Comparison of ENCODE assay signal across 7 mouse cellular contexts in the genomic region with DNA sequence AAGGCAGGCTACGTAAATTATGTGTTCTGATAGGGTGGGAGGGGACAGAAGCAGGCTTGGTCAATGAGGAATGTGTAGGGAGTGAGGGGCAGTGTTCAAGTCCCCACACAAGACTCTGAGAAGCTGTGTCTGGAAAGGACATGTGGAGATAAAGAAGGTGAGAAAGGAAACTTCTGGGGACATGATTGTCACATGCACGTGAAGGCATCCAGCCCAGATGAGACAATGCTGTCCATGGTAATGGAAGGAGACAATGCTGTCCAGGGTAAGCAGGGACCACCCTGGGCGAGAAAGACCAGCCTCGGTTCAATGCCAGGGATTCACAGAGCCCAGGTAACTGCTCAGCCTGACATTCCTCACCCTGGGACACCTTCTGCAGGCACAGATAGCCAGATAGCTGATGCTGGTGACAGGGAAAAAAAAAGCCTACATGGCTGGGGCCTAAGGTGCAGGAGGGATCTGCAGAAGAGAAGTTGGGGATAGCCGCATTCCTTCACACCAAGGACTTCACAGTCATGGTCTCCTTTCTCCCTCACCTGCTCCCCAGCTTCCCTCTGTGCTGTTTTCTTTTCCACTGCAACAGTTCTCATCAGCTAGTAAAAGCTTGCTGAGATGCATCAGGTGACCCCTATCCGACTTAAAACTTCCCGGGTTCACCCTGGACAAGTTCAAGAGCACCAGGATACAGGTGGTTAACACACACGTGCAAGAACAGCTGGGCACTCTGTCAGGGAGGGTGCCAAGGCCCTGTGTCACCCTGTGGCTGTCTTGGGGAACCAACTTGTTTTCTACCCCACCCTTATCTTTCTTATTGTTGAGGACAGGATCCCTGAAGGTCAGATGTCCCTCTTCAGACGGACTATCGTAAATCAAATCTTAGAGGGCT. TPM values are rescaled to one million over a fixed set of nuclear protein-coding genes. Genes with fewer than 3 reads are reported as not detected.
DNase-seq lines count a peak whose midpoint lies in the region; ATAC-seq lines count a peak whose summit lies in the region.

No protein-coding gene starts in this region.

- no peaks in the 10 kb centered on the region for H3K36me3 ChIP-seq in kidney, embryonic 14.5 days (ENCODE audit: control insufficient read depth, insufficient read depth, low read length)
- no peaks in the 10 kb centered on the region for H3K36me3 ChIP-seq in embryonic facial prominence, embryonic 15.5 days
- H3K36me3 ChIP-seq in hindbrain, embryonic 16.5 days (ENCODE audit: control insufficient read depth, insufficient read depth, low read length): no peaks in the 10 kb centered on the region
- no peaks in the 10 kb centered on the region for H3K36me3 ChIP-seq in midbrain, embryonic 14.5 days (ENCODE audit: control insufficient read depth, insufficient read depth, low read length)

- H3K27me3 ChIP-seq in kidney, embryonic 14.5 days (ENCODE audit: control insufficient read depth, insufficient read depth, low read length): no peaks in the 10 kb centered on the region
- no peaks in the 10 kb centered on the region for H3K27me3 ChIP-seq in embryonic facial prominence, embryonic 15.5 days
- no peaks in the 10 kb centered on the region; the same call in 1 of the 2 replicates for H3K27me3 ChIP-seq in hindbrain, embryonic 16.5 days (replicated peaks; ENCODE audit: control insufficient read depth, insufficient read depth, low read length)
- H3K27me3 ChIP-seq in midbrain, embryonic 14.5 days (ENCODE audit: control insufficient read depth, insufficient read depth, low read length): no peaks in the 10 kb centered on the region

- peaks cover 21% of the 10 kb centered on the region; the same call in 1 of the 2 replicates for H3K4me1 ChIP-seq in kidney, embryonic 14.5 days (ENCODE audit: control insufficient read depth, insufficient read depth, low read length)
- H3K4me1 ChIP-seq in embryonic facial prominence, embryonic 15.5 days: peaks cover 17% of the 10 kb centered on the region; the same call in 1 of the 2 replicates
- peaks cover 12% of the 10 kb centered on the region for H3K4me1 ChIP-seq in hindbrain, embryonic 16.5 days (ENCODE audit: control insufficient read depth, insufficient read depth, low read depth, low read length)
- peaks cover 10% of the 10 kb centered on the region for H3K4me1 ChIP-seq in midbrain, embryonic 14.5 days (ENCODE audit: control insufficient read depth, insufficient read depth, low read length)

- H3K9me3 ChIP-seq in kidney, embryonic 14.5 days (ENCODE audit: control insufficient read depth, low read length): no peaks in the 10 kb centered on the region
- H3K9me3 ChIP-seq in embryonic facial prominence, embryonic 15.5 days (replicated peaks): no peaks in the 10 kb centered on the region
- no peaks in the 10 kb centered on the region for H3K9me3 ChIP-seq in hindbrain, embryonic 16.5 days (ENCODE audit: control insufficient read depth, low read length)
- H3K9me3 ChIP-seq in midbrain, embryonic 14.5 days (ENCODE audit: control insufficient read depth, low read length): no peaks in the 10 kb centered on the region

- peak overlapping the region; percentile 34 for H3K4me3 ChIP-seq in kidney, embryonic 14.5 days (ENCODE audit: low read length)
- no peak overlapping the region for H3K4me3 ChIP-seq in embryonic facial prominence, embryonic 15.5 days (replicated peaks)
- H3K4me3 ChIP-seq in hindbrain, embryonic 16.5 days (ENCODE audit: low read length): no peak overlapping the region
- H3K4me3 ChIP-seq in midbrain, embryonic 14.5 days (replicated peaks; ENCODE audit: low read depth, low read length): no peak overlapping the region

- H3K4me2 ChIP-seq in kidney, embryonic 14.5 days (replicated peaks; ENCODE audit: low read depth, low read length): peak overlapping the region; percentile 47
- H3K4me2 ChIP-seq in embryonic facial prominence, embryonic 15.5 days (replicated peaks): peak overlapping the region; percentile 61; the same call in 1 of the 2 replicates
- peak overlapping the region; percentile 54 for H3K4me2 ChIP-seq in hindbrain, embryonic 16.5 days (ENCODE audit: low read length)
- H3K4me2 ChIP-seq in midbrain, embryonic 14.5 days (ENCODE audit: low read length): no peak overlapping the region

- ATAC-seq in kidney, embryonic 14.5 days (ENCODE audit: low FRiP score, low TSS enrichment): no peak
- no peak for ATAC-seq in embryonic facial prominence, embryonic 15.5 days (ENCODE audit: insufficient number of reproducible peaks, low FRiP score, low TSS enrichment, low read depth)
- no peak for ATAC-seq in hindbrain, embryonic 16.5 days
- ATAC-seq in midbrain, embryonic 14.5 days (ENCODE audit: low FRiP score, low TSS enrichment): peak; percentile 7; the same call in 1 of the 2 replicates
- ATAC-seq in granulocyte monocyte progenitor cell, adult 5-6 weeks (replicated peaks; ENCODE audit: poor library complexity, severe bottlenecking): no peak

- no peak for DNase-seq in kidney, postnatal 14 days
- DNase-seq in midbrain, embryonic 14.5 days: no peak
- no peak for DNase-seq in right cerebral cortex, postnatal 10 days (ENCODE audit: low spot score in 2 of 2)

- H3K27ac ChIP-seq in kidney, embryonic 14.5 days (ENCODE audit: low read depth, low read length): peak overlapping the region; percentile 56; the same call in 1 of the 2 replicates
- no peak overlapping the region for H3K27ac ChIP-seq in embryonic facial prominence, embryonic 15.5 days (replicated peaks)
- no peak overlapping the region; the same call in 1 of the 2 replicates for H3K27ac ChIP-seq in hindbrain, embryonic 16.5 days (ENCODE audit: low read depth, low read length)
- H3K27ac ChIP-seq in midbrain, embryonic 14.5 days (replicated peaks; ENCODE audit: low read depth, low read length): no peak overlapping the region

- 69% methylated on average over 10 of the region's 10 CpGs for WGBS in kidney, embryonic 14.5 days
- WGBS in embryonic facial prominence, embryonic 15.5 days: 80% methylated on average over 10 of the region's 10 CpGs
- 75% methylated on average over 10 of the region's 10 CpGs for WGBS in hindbrain, embryonic 16.5 days
- WGBS in midbrain, embryonic 14.5 days: 77% methylated on average over 10 of the region's 10 CpGs

- H3K9ac ChIP-seq in kidney, embryonic 14.5 days (ENCODE audit: low read depth, low read length): no peak overlapping the region
- no peak overlapping the region for H3K9ac ChIP-seq in embryonic facial prominence, embryonic 15.5 days
- no peak overlapping the region for H3K9ac ChIP-seq in hindbrain, embryonic 16.5 days (ENCODE audit: low read depth, low read length)
- no peak overlapping the region for H3K9ac ChIP-seq in midbrain, embryonic 14.5 days (replicated peaks; ENCODE audit: low read length)

RNA-seq across cellular contexts. Expression of a gene that starts 21.9 kb away (rescaled TPM):
- polyA plus RNA-seq in kidney, embryonic 14.5 days (2014; fragmentation: Nextera tagmentation; extraction: Ambion mirVana): 0.40 and 1.6 TPM in 2 replicates
- 1.3 and 1.5 TPM in 2 replicates for polyA plus RNA-seq in embryonic facial prominence, embryonic 15.5 days (2015; fragmentation: Nextera tagmentation; extraction: Ambion mirVana)
- polyA plus RNA-seq in hindbrain, embryonic 16.5 days (2015; fragmentation: Nextera tagmentation; extraction: Ambion mirVana): 0.44 and 0.77 TPM in 2 replicates
- 0.28 and 0.40 TPM in 2 replicates for polyA plus RNA-seq in midbrain, embryonic 14.5 days (2014; fragmentation: Nextera tagmentation; extraction: Ambion mirVana)
- 13.6 and 17.0 TPM in 2 replicates for total RNA-seq in granulocyte monocyte progenitor cell, adult 5-6 weeks (2014; fragmentation: Nextera tagmentation)
- 8.4 TPM in 2 replicates for total RNA-seq in granulocyte monocyte progenitor cell, adult 5-6 weeks (2017)
